Mouse (Mus musculus): ENCODE measurements around the gene Mbd4. TPM values are rescaled to one million over a fixed set of nuclear protein-coding genes. Genes with fewer than 3 reads are reported as not detected.

The Mbd4 gene
- polyA plus RNA-seq, 1 experiment from 2014 or later: 36.2 TPM

GRCm38 (mm10) chr6:115801811-115802210 lies 51.4 kb downstream of the Mbd4 start:
- no peak for DNase-seq (ENCODE audit: extremely low spot score, low spot score)
- Histone ChIP-seq H3K9me3 (no peaks in the 10 kb centered on the region), H3K27me3 (ENCODE audit: poor library complexity, severe bottlenecking) (no peaks in the 10 kb centered on the region), H3K36me3 (replicated peaks) (peaks cover 100% of the 10 kb centered on the region), H3K4me3 (no peak overlapping the region), H3K4me1 (peaks cover 18% of the 10 kb centered on the region), H3K27ac (no peak overlapping the region)
- 93% methylated on average over 3 of the region's 3 CpGs for WGBS

- Histone ChIP-seq H3K9me3 (no peaks in the 10 kb centered on the region), H3K27ac (no peak overlapping the region), H3K4me1 (no peaks in the 10 kb centered on the region), H3K4me3 (no peak overlapping the region), H3K27me3 (ENCODE audit: poor library complexity, severe bottlenecking) (no peaks in the 10 kb centered on the region), H3K36me3 (replicated peaks) (peaks cover 100% of the 10 kb centered on the region)
- no peak for DNase-seq (ENCODE audit: extremely low spot score, low spot score)
- 93% methylated on average over 21 of the region's 21 CpGs for WGBS
These were observed 60.4 kb downstream of the Mbd4 start for GRCm38 (mm10) chr6:115792691-115793215.

DNA sequence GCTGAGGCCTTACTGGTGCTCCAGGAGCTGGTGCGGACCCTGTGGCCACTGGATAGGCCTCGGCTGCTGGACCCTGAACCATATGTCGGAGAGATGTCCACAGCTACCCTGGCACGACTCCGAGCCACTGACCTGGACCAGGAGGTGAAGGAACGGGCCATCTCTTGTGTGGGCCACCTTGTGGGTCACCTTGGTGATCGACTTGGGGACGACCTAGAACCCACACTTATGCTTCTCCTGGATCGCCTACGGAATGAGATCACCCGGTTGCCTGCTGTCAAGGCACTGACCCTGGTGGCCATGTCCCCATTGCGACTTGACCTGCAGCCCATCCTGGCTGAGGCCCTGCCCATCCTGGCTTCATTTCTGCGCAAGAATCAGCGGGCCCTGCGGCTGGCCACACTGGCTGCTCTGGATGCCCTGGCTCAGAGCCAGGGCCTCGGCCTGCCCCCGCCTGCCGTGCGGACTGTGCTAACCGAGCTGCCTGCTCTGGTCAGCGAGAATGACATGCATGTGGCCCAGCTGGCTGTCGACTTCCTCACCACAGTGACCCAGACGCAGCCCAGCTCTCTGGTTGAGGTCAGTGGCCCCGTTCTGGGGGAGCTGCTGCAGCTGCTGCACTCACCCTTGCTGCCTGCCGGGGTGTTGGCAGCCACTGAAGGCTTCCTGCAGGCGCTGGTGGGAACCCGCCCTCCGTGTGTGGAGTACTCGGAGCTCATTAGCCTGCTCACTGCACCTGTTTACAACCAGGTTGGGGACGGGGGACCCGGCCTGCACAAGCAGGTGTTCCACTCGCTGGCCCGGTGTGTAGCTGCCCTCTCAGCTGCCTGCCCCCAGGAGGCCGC lies 61.1 kb downstream of the Mbd4 start:
- H3K36me3 ChIP-seq (replicated peaks): peaks cover 100% of the 10 kb centered on the region

GRCm38 (mm10) chr6:115791016-115791415 lies 62.2 kb downstream of the Mbd4 start:
- WGBS: 89% methylated on average over 10 of the region's 10 CpGs
- H3K36me3 ChIP-seq (replicated peaks): peaks cover 100% of the 10 kb centered on the region

More for the DNA sequence above, 61.1 kb downstream of the Mbd4 start:
- 94% methylated on average over 34 of the region's 34 CpGs for WGBS
- DNase-seq (ENCODE audit: extremely low spot score, low spot score): no peak
- Histone ChIP-seq H3K27me3 (ENCODE audit: poor library complexity, severe bottlenecking) (no peaks in the 10 kb centered on the region), H3K4me1 (no peaks in the 10 kb centered on the region), H3K9me3 (no peaks in the 10 kb centered on the region), H3K4me3 (no peak overlapping the region), H3K27ac (no peak overlapping the region)

More at GRCm38 (mm10) chr6:115791016-115791415, 62.2 kb downstream of the Mbd4 start:
- H3K27ac ChIP-seq: no peak overlapping the region
- no peaks in the 10 kb centered on the region for H3K4me1 ChIP-seq
- H3K4me3 ChIP-seq: no peak overlapping the region
- H3K27me3 ChIP-seq (ENCODE audit: poor library complexity, severe bottlenecking): no peaks in the 10 kb centered on the region
- no peak for DNase-seq (ENCODE audit: extremely low spot score, low spot score)
- H3K9me3 ChIP-seq: no peaks in the 10 kb centered on the region

Other genes starting within 250 kb of the Mbd4 start
- gene Raf1, start 176.7 kb downstream of the Mbd4 start, polyA plus RNA-seq (2016; fragmentation: Nextera tagmentation; extraction: Ambion mirVana): 119 and 121 TPM in 2 replicates
- 0.97 and 1.5 TPM in 2 replicates for gene Tmem40, start 91.0 kb downstream of the Mbd4 start, polyA plus RNA-seq (2016; fragmentation: Nextera tagmentation; extraction: Ambion mirVana)
- 59.5 and 65.2 TPM in 2 replicates for gene Cand2, start 78.8 kb downstream of the Mbd4 start, polyA plus RNA-seq (2016; fragmentation: Nextera tagmentation; extraction: Ambion mirVana)
- gene Rpl32, start 44.6 kb downstream of the Mbd4 start, polyA plus RNA-seq (2016; fragmentation: Nextera tagmentation; extraction: Ambion mirVana): 1,831 and 1,874 TPM in 2 replicates
- 1.7 and 1.9 TPM in 2 replicates for gene Efcab12, start 15.0 kb downstream of the Mbd4 start, polyA plus RNA-seq (2016; fragmentation: Nextera tagmentation; extraction: Ambion mirVana)
- 31.0 TPM in 2 replicates for gene Ift122, start 99 bp upstream of the Mbd4 start, polyA plus RNA-seq (2016; fragmentation: Nextera tagmentation; extraction: Ambion mirVana)
- gene Rho, start 78.4 kb upstream of the Mbd4 start, polyA plus RNA-seq (2016; fragmentation: Nextera tagmentation; extraction: Ambion mirVana): 0.06 and 0.10 TPM in 2 replicates
- not detected in 2 replicates for gene H1foo, start 91.6 kb upstream of the Mbd4 start, polyA plus RNA-seq (2016; fragmentation: Nextera tagmentation; extraction: Ambion mirVana)
- 23.9 and 28.0 TPM in 2 replicates for gene Plxnd1, start 141.6 kb upstream of the Mbd4 start, polyA plus RNA-seq (2016; fragmentation: Nextera tagmentation; extraction: Ambion mirVana)